Mouse (Mus musculus) testis, adult 2 months (tissue): Measurements from ENCODE around the gene Mlec.

Experiments used
- CTCF ChIP-seq: fragments of 200-500 bp; IDR thresholded peaks from 2 replicates; pipeline ENCODE4 v1.5.1; 2012; ENCODE audit warnings: low read depth, mild to moderate bottlenecking, inconsistent platforms, low read length, moderate library complexity; ENCODE audit not compliant: control insufficient read depth, insufficient read depth, insufficient replicate concordance
- POLR2A ChIP-seq: fragments of 200-500 bp; IDR thresholded peaks from 2 replicates; pipeline ENCODE4 v1.6.1; 2012; ENCODE audit warnings: low read depth, mild to moderate bottlenecking, inconsistent platforms, low read length, moderate library complexity; ENCODE audit not compliant: control insufficient read depth

DNA sequence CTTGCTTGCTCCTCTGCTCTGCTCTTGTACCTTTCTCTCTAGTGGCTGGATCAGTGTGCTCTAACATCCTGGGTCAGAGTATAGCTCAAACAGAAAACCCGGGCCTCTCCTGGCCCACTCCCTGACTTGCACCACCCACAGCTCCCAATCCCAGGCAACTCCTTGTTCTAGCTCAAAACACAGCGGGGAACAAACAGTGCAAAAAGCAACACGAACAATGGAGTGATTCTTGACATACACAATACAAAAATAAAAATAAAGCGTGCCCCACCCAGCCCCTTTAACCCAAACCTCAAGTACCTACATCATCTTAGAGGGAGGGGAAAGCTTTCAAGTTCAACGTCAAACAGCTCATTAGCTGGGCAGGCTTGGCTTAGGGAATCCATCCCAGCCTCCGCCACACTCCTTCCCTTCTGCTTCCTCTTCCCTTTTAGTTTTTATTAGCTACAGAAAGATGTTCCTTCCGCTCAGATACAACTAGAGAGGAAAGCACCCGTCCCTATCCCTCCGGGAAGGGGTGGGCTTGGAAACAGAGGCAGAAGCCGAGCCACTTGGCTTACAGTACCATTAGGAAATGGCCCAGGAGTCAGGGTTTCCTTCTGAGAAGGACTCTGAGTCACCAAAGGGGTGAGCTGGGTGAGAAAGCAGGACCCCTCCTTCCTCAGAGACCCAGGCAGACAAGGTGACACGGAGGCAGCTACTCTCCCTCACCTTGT is 12.6 kb downstream of the Mlec start:
- TF ChIP-seq CTCF (no peak), POLR2A (no peak)
